Mouse (Mus musculus) C2C12 (cell line): Measurements from ENCODE around the gene Gdf3. TPM values are rescaled to one million over a fixed set of nuclear protein-coding genes. Genes with fewer than 3 reads are reported as not detected.

ENCODE experiments used
- H3K27me3 ChIP-seq: one replicate; pipeline ENCODE4 v1.6.1; 2011; ENCODE audit not compliant: control insufficient read depth, insufficient read depth, insufficient read length
- H3K36me3 ChIP-seq: one replicate; pipeline ENCODE4 v1.6.1; 2011; ENCODE audit not compliant: control insufficient read depth, insufficient read depth
- H3K4me3 ChIP-seq: one replicate; pipeline ENCODE4 v1.5.1; 2011; ENCODE audit warnings: mild to moderate bottlenecking, control low read depth; ENCODE audit not compliant: poor library complexity, insufficient read depth, severe bottlenecking
- H3K79me2 ChIP-seq: one replicate; pipeline ENCODE4 v1.6.1; 2011; ENCODE audit not compliant: control insufficient read depth, insufficient read depth
- H3K79me3 ChIP-seq: one replicate; pipeline ENCODE4 v1.6.1; 2011; ENCODE audit warnings: low read depth, control low read depth
- H3ac ChIP-seq: one replicate; pipeline ENCODE3; 2011; ENCODE audit warnings: low read depth; ENCODE audit not compliant: control insufficient read depth, insufficient read length
- CEBPB ChIP-seq: IDR thresholded peaks from one replicate; pipeline ENCODE4 v1.6.1; 2011; ENCODE audit warnings: low read depth, mild to moderate bottlenecking, control low read depth, moderate library complexity
- CTCF ChIP-seq: IDR thresholded peaks from one replicate; pipeline ENCODE4 v1.5.1; 2011; ENCODE audit not compliant: control insufficient read depth, insufficient read depth, insufficient read length
- FOSL1 ChIP-seq: IDR thresholded peaks from one replicate; pipeline ENCODE4 v1.8.0; 2011; ENCODE audit warnings: mild to moderate bottlenecking, low read length; ENCODE audit not compliant: poor library complexity, insufficient read depth, severe bottlenecking
- MAX ChIP-seq: IDR thresholded peaks from one replicate; pipeline ENCODE4 v1.6.1; 2011; ENCODE audit warnings: mild to moderate bottlenecking, control low read depth
- MYOD1 ChIP-seq: IDR thresholded peaks from one replicate; pipeline ENCODE4 v1.6.1; 2011; ENCODE audit warnings: low read depth; ENCODE audit not compliant: control insufficient read depth, insufficient read length
- MYOG ChIP-seq: IDR thresholded peaks from one replicate; pipeline ENCODE4 v1.6.1; 2011; ENCODE audit not compliant: control insufficient read depth, insufficient read length; ENCODE audit errors: extremely low read depth
- USF1 ChIP-seq: IDR thresholded peaks from one replicate; pipeline ENCODE4 v1.6.1; 2011; ENCODE audit warnings: low read depth, mild to moderate bottlenecking, control low read depth, moderate library complexity
- polyA plus RNA-seq: library from polyadenylated mRNA; unstranded; fragments of >200 nt; fragmentation: generic; extraction: Trizol; gene quantifications from one replicate; pipeline ENCODE4 v1.2.1, GENCODE M21; 2012; ENCODE audit warnings: missing spikeins

Gene Gdf3
- polyA plus RNA-seq, 1 experiment = not detected

- no peak overlapping the region for H3K4me3 ChIP-seq
- no peak for TF ChIP-seq FOSL1
- no peak for TF ChIP-seq MAX
- no peak for TF ChIP-seq MYOD1
- no peak for TF ChIP-seq MYOG
- TF ChIP-seq CEBPB = no peak
- no peak for TF ChIP-seq USF1
- TF ChIP-seq CTCF = no peak
- no peaks in the 10 kb centered on the region for H3K36me3 ChIP-seq
- H3K79me3 ChIP-seq = no peaks in the 10 kb centered on the region
- H3K79me2 ChIP-seq = no peaks in the 10 kb centered on the region
- no peak overlapping the region for H3ac ChIP-seq
- H3K27me3 ChIP-seq = peaks cover 6% of the 10 kb centered on the region
Observed at GRCm38 (mm10) chr6:122608434-122609376, 1.2 kb downstream of the Gdf3 start.

- Histone ChIP-seq H3K27me3 (peaks cover 6% of the 10 kb centered on the region), H3K4me3 (no peak overlapping the region), H3K36me3 (no peaks in the 10 kb centered on the region), H3K79me2 (no peaks in the 10 kb centered on the region), H3K79me3 (no peaks in the 10 kb centered on the region), H3ac (no peak overlapping the region)
- no peak for TF ChIP-seq MYOD1
- no peak for TF ChIP-seq CEBPB
- TF ChIP-seq USF1 = no peak
- no peak for TF ChIP-seq MYOG
- TF ChIP-seq CTCF = no peak
- no peak for TF ChIP-seq MAX
- TF ChIP-seq FOSL1 = no peak
Observed at GRCm38 (mm10) chr6:122607700-122608099, 2.2 kb downstream of the Gdf3 start.

DNA sequence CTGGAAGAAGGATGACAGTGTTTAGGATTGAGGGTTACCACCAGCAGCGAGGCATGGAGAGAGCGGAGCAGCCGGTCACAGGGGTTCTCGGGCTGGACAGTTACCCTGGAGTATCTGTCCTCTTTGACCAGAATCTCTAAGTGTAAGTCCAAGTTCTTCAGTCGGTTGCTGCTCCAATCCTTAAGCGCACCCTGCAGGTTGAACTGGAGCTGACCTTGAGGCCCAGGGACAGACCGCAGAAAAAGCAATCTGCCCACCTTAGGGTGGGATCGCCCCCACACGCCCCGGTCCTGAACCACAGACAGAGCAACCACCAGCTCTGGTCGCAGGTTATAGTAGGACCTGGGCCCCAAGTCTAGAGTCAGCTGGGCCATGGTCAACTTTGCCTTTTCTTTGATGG, 3.2 kb downstream of the Gdf3 start:
- no peaks in the 10 kb centered on the region for H3K79me3 ChIP-seq
- H3K79me2 ChIP-seq = no peaks in the 10 kb centered on the region
- H3K4me3 ChIP-seq = no peak overlapping the region
- peaks cover 6% of the 10 kb centered on the region for H3K27me3 ChIP-seq
- no peak overlapping the region for H3ac ChIP-seq
- TF ChIP-seq FOSL1 (no peak), CEBPB (no peak)
- no peaks in the 10 kb centered on the region for H3K36me3 ChIP-seq

- no peaks in the 10 kb centered on the region for H3K79me3 ChIP-seq
- H3ac ChIP-seq = no peak overlapping the region
- H3K36me3 ChIP-seq = no peaks in the 10 kb centered on the region
- TF ChIP-seq CTCF = no peak
- TF ChIP-seq CEBPB = no peak
- TF ChIP-seq USF1 = no peak
- TF ChIP-seq MAX = no peak
- no peak for TF ChIP-seq MYOD1
- TF ChIP-seq MYOG = no peak
- TF ChIP-seq FOSL1 = no peak
- H3K27me3 ChIP-seq = peaks cover 6% of the 10 kb centered on the region
- H3K79me2 ChIP-seq = no peaks in the 10 kb centered on the region
- H3K4me3 ChIP-seq = no peak overlapping the region
Observed at GRCm38 (mm10) chr6:122605483-122605882, 4.4 kb downstream of the Gdf3 start.

DNA sequence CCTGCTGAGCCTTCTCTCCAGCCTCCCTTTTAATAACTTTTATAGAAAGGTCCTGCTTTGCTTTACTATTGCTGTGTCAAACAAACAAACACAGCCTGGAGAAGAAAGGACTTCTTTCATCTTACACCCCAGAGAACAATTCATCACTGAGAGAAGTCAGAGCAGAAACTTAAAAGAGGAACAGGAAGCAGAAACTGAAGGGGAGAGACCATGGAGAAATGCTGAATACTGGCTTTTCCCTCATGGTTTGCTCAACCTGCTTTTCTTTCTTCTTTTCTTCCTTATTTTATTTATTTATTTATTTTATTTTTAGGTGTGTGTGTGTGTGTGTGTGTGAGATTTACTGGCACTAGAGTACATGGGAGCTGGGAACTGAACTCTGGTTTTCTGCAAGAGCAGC, 5.6 kb downstream of the Gdf3 start:
- TF ChIP-seq CEBPB = no peak
- H3K79me2 ChIP-seq = no peaks in the 10 kb centered on the region
- H3K36me3 ChIP-seq = no peaks in the 10 kb centered on the region
- H3ac ChIP-seq = no peak overlapping the region
- no peaks in the 10 kb centered on the region for H3K27me3 ChIP-seq
- H3K4me3 ChIP-seq = no peak overlapping the region
- H3K79me3 ChIP-seq = no peaks in the 10 kb centered on the region

DNA sequence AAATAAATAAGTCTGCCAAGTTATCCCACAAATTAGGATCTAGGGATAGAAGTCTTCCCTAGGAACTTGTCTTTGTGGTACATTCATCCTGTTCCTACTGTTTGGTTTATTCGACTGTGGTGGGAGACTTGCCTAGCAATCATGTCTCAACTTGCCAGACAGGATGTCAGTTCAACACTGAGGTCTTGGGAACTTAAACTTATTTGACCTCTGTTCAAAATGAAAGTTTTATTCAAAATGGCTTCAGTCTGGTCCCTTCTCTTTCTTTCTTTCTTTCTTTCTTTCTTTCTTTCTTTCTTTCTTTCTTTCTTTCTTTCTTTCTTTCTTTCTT, 6.9 kb downstream of the Gdf3 start:
- no peak for TF ChIP-seq CTCF
- no peak for TF ChIP-seq CEBPB
- TF ChIP-seq MAX = no peak
- no peak for TF ChIP-seq MYOD1
- TF ChIP-seq FOSL1 = no peak
- no peak for TF ChIP-seq MYOG
- TF ChIP-seq USF1 = no peak
- Histone ChIP-seq H3K79me3 (no peaks in the 10 kb centered on the region), H3K4me3 (no peak overlapping the region), H3K79me2 (no peaks in the 10 kb centered on the region), H3K36me3 (no peaks in the 10 kb centered on the region), H3ac (no peak overlapping the region), H3K27me3 (no peaks in the 10 kb centered on the region)
